Mouse (Mus musculus) layer of hippocampus, adult 8-10 months (tissue): ENCODE results near the gene Nbr1. TPM values are rescaled to one million over a fixed set of nuclear protein-coding genes. Genes with fewer than 3 reads are reported as not detected.

ENCODE experiments used
- DNase-seq, 2 experiments: peaks; one replicate each; pipeline ENCODE4 v3.0.0; 2022; ENCODE audit warnings: low spot score in 2 of 2
- total RNA-seq, 4 experiments: library from RNA; stranded (reverse); gene quantifications; 2 replicates each; pipeline ENCODE4 v1.2.4; 2022

Gene Nbr1
- total RNA-seq, result 100 to 1,000 TPM; 125 to 154 (median 137) TPM

- peak; percentile 89 to 93 for DNase-seq
These were observed at the start of gene Nbr1, which contains the start of gene Brca1 for GRCm38 (mm10) chr11:101551751-101552475. Gene Nbr1 (plus strand): TSS chr11:101552149. Gene Brca1 (minus strand): TSS chr11:101551955.

GRCm38 (mm10) chr11:101506269-101506780, 45.6 kb upstream of the Nbr1 start:
- DNase-seq, result no peak

- no peak for DNase-seq
These were observed 44.9 kb upstream of the Nbr1 start for GRCm38 (mm10) chr11:101507090-101507489.

- peak in 1 of 2 experiments; percentile 11 for DNase-seq
These were observed 33.0 kb upstream of the Nbr1 start for GRCm38 (mm10) chr11:101518937-101519336.

GRCm38 (mm10) chr11:101519364-101519763, 32.6 kb upstream of the Nbr1 start:
- no peak for DNase-seq

GRCm38 (mm10) chr11:101524446-101524845, 27.5 kb upstream of the Nbr1 start:
- no peak for DNase-seq

- DNase-seq, result no peak
These were observed 26.9 kb upstream of the Nbr1 start for GRCm38 (mm10) chr11:101525056-101525455.

- peak; percentile 79 to 84 for DNase-seq
These were observed 25.9 kb upstream of the Nbr1 start for GRCm38 (mm10) chr11:101525936-101526595.

- DNase-seq, result no peak
These were observed 25.3 kb upstream of the Nbr1 start for GRCm38 (mm10) chr11:101526686-101527085.

- DNase-seq, result no peak
These were observed 8.4 kb upstream of the Nbr1 start for GRCm38 (mm10) chr11:101543533-101543932.

- no peak for DNase-seq
These were observed 7.8 kb upstream of the Nbr1 start for GRCm38 (mm10) chr11:101544132-101544531.

GRCm38 (mm10) chr11:101548526-101548925, 3.4 kb upstream of the Nbr1 start:
- DNase-seq, result no peak

- DNase-seq, result peak; percentile 99 to 100
These were observed 739 bp downstream of the Nbr1 start for GRCm38 (mm10) chr11:101552476-101553300.

GRCm38 (mm10) chr11:101553354-101553930, 1.5 kb downstream of the Nbr1 start:
- no peak for DNase-seq

GRCm38 (mm10) chr11:101556541-101556940, 4.6 kb downstream of the Nbr1 start:
- no peak for DNase-seq

GRCm38 (mm10) chr11:101556954-101557353, 5.0 kb downstream of the Nbr1 start:
- no peak for DNase-seq

- DNase-seq, result peak in 1 of 2 experiments; percentile 42
These were observed 10.4 kb downstream of the Nbr1 start for GRCm38 (mm10) chr11:101562391-101562790.

GRCm38 (mm10) chr11:101568421-101568820, 16.5 kb downstream of the Nbr1 start:
- DNase-seq, result no peak

- DNase-seq, result no peak
These were observed 24.2 kb downstream of the Nbr1 start for GRCm38 (mm10) chr11:101576116-101576515.

- no peak for DNase-seq
These were observed 29.3 kb downstream of the Nbr1 start for GRCm38 (mm10) chr11:101581081-101581764.
